In the genomic region with DNA sequence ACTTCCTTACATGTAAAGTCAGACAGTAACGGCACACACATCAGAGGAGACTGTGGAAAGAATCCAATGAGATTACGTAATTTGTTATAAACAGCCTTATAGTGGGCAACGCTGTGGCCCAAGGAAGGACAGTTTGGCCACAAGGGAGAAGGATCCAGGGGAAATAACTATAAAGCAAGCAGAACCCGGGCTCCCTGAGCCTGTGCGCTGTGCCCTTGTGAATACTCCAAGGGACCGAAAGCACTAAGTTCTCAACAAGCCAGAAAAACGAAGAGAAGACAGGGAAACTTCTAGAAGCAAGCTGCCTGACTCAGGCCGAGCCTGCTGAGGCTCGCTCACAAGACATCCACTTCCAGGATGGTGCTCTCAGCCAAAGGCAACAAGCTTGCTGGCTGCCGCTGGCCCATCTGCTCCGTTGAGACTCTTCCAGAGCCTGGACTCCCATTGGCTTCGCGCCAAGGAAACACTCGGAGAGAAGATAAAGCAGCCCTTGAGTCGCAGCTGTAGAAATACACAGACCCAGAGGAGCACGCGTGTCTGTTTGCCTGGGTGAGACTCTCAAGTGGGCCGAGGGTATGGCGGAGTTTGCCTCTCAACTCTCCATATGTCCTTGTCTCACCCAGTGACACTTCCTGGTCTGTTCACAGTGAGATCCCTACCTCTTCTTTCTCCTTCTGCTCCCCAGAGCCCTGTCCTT, we compare ENCODE assay signal across 8 mouse cellular contexts. TPM values are rescaled to one million over a fixed set of nuclear protein-coding genes. Genes with fewer than 3 reads are reported as not detected.
DNase-seq lines count a peak whose midpoint lies in the region; ATAC-seq and TF ChIP-seq lines count a peak whose summit lies in the region.
"Not testable (repeated sequence)": the region's sequence is repeated elsewhere in the genome, so short reads cannot be mapped to it uniquely, and the experiment has no call there.

No protein-coding gene starts in this region.

- H3K27me3 ChIP-seq in midbrain, embryonic 11.5 days (ENCODE audit: control insufficient read depth, insufficient read depth, low read length); stomach, postnatal 0 days (ENCODE audit: control insufficient read depth, insufficient read depth, low read length): not testable (repeated sequence)

- intact Hi-C loops in gastrocnemius, postnatal 36 days (cut with DNase I); heart, postnatal 10 days (cut with DNase I); left cerebral cortex, postnatal 4 days (cut with DNase I): not testable (repeated sequence)

- H3K9me3 ChIP-seq in midbrain, embryonic 11.5 days (ENCODE audit: control insufficient read depth, low read length); stomach, postnatal 0 days (ENCODE audit: control insufficient read depth, low read length): not testable (repeated sequence)

- TF ChIP-seq POLR2A in brain, embryonic 14.5 days (IDR thresholded peaks at IDR 0.05; ENCODE audit: borderline replicate concordance, extremely low read depth, insufficient read depth, insufficient read length, poor library complexity, severe bottlenecking), result not testable (repeated sequence)

- TF ChIP-seq CTCF in brain, embryonic 14.5 days (IDR thresholded peaks at IDR 0.05; ENCODE audit: borderline replicate concordance, extremely low read depth, insufficient read depth, insufficient read length); stomach, postnatal 0 days (IDR thresholded peaks at IDR 0.05; ENCODE audit: low read depth): not testable (repeated sequence)

- not testable (repeated sequence) for H3K4me3 ChIP-seq in midbrain, embryonic 11.5 days (ENCODE audit: low read depth, low read length); stomach, postnatal 0 days (ENCODE audit: low read depth, low read length)

- H3K27ac ChIP-seq in midbrain, embryonic 11.5 days (ENCODE audit: low read depth, low read length); stomach, postnatal 0 days (replicated peaks): not testable (repeated sequence)

- not testable (repeated sequence) for H3K36me3 ChIP-seq in midbrain, embryonic 11.5 days (ENCODE audit: control insufficient read depth, insufficient read depth, low read length); stomach, postnatal 0 days (ENCODE audit: control insufficient read depth, insufficient read depth, low read length)

- DNase-seq in brain, embryonic 14.5 days (ENCODE audit: low read depth), result peak; percentile 58
- DNase-seq in fat pad, adult 2 months (ENCODE audit: extremely low read depth, low read depth, low spot score), result peak; percentile 5
- peak; percentile 11 to 45 for DNase-seq in gastrocnemius, postnatal 36 days
- peak; percentile 69 to 74 for DNase-seq in heart, postnatal 10 days
- peak; percentile 28 for DNase-seq in kidney, adult 9 months
- DNase-seq in left cerebral cortex, postnatal 4 days, result peak; percentile 29
- DNase-seq in midbrain, embryonic 11.5 days (ENCODE audit: low spot score, missing footprints), result peak; percentile 41
- DNase-seq in stomach, postnatal 0 days (ENCODE audit: low spot score), result not testable (repeated sequence)

- 84% methylated on average over 12 of the region's 19 CpGs for WGBS in midbrain, embryonic 11.5 days
- 54% methylated on average over 12 of the region's 19 CpGs for WGBS in stomach, postnatal 0 days

- not testable (repeated sequence) for H3K4me1 ChIP-seq in midbrain, embryonic 11.5 days (ENCODE audit: control insufficient read depth, insufficient read depth, low read length); stomach, postnatal 0 days (replicated peaks; ENCODE audit: control insufficient read depth, insufficient read depth)

- H3K9ac ChIP-seq in midbrain, embryonic 11.5 days (ENCODE audit: low read length); stomach, postnatal 0 days (ENCODE audit: low read length): not testable (repeated sequence)

- H3K4me2 ChIP-seq in midbrain, embryonic 11.5 days; stomach, postnatal 0 days (replicated peaks; ENCODE audit: low read depth): not testable (repeated sequence)

- not testable (repeated sequence) for ATAC-seq in midbrain, embryonic 11.5 days (ENCODE audit: low FRiP score)
- ATAC-seq in stomach, postnatal 0 days (ENCODE audit: low FRiP score, low TSS enrichment), result 0 out of 2 replicates have a peak, but pooled peaks have one; percentile 29

- TF ChIP-seq EP300 in stomach, postnatal 0 days (optimal IDR thresholded peaks at IDR 0.05), result not testable (repeated sequence)

RNA-seq across cellular contexts. Expression of a gene that starts 27.1 kb away (rescaled TPM):
- 0.04 TPM in 1 of 2 replicates, not detected in the other for polyA plus RNA-seq in brain, embryonic 14.5 days (2012; rRNA removed)
- not detected for total RNA-seq in gastrocnemius, postnatal 36 days (2021)
- under 1 TPM; 0.17 to 0.24 TPM for total RNA-seq in heart, postnatal 10 days (2021)
- total RNA-seq in left cerebral cortex, postnatal 4 days (2021), result under 1 TPM; 0.12 to 0.52 TPM
- polyA plus RNA-seq in midbrain, embryonic 11.5 days (2014; fragmentation: Nextera tagmentation; extraction: Ambion mirVana), result not detected in 2 replicates
- 3.8 and 5.3 TPM in 2 replicates for polyA plus RNA-seq in stomach, postnatal 0 days (2015; fragmentation: Nextera tagmentation; extraction: Ambion mirVana)

RNA-seq across cellular contexts. Expression of a gene that starts 57.1 kb away (rescaled TPM):
- polyA plus RNA-seq in brain, embryonic 14.5 days (2012; rRNA removed), result 8.9 and 9.3 TPM in 2 replicates
- 1 to 10 TPM; 1.6 to 1.9 TPM for total RNA-seq in gastrocnemius, postnatal 36 days (2021)
- total RNA-seq in heart, postnatal 10 days (2021), result 10 to 100 TPM; 18.7 to 18.9 TPM
- 10 to 100 TPM; 10.2 to 13.5 TPM for total RNA-seq in left cerebral cortex, postnatal 4 days (2021)
- polyA plus RNA-seq in midbrain, embryonic 11.5 days (2014; fragmentation: Nextera tagmentation; extraction: Ambion mirVana), result 2.8 and 4.0 TPM in 2 replicates
- polyA plus RNA-seq in stomach, postnatal 0 days (2015; fragmentation: Nextera tagmentation; extraction: Ambion mirVana), result 0.82 and 1.3 TPM in 2 replicates
